Mouse (Mus musculus): ENCODE measurements around the gene Agfg2.
A peak's percentile ranks its signal among the peaks of the same experiment; 100 is the strongest.
"Not testable (repeated sequence)": the region's sequence is repeated elsewhere in the genome, so short reads cannot be mapped to it uniquely, and the experiment has no call there.

Agfg2 gene

GRCm38 (mm10) chr5:137645091-137645651 lies 39.4 kb downstream of the Agfg2 start:
- DNase-seq (ENCODE audit: low spot score): peak; percentile 57

- DNase-seq (ENCODE audit: low spot score): no peak
These were observed 40.0 kb downstream of the Agfg2 start for GRCm38 (mm10) chr5:137644484-137644883.

- DNase-seq (ENCODE audit: low spot score): no peak
These were observed 41.6 kb downstream of the Agfg2 start for GRCm38 (mm10) chr5:137642886-137643285.

- DNase-seq (ENCODE audit: low spot score): no peak
These were observed 43.5 kb downstream of the Agfg2 start, which contains the start of gene Sap25 for GRCm38 (mm10) chr5:137641054-137641453. Gene Sap25, plus strand, starts transcription at chr5:137641334.

GRCm38 (mm10) chr5:137639472-137639871 lies 45.1 kb downstream of the Agfg2 start:
- DNase-seq (ENCODE audit: low spot score): no peak

- no peak for DNase-seq (ENCODE audit: low spot score)
These were observed 51.0 kb downstream of the Agfg2 start for GRCm38 (mm10) chr5:137633397-137634084.

GRCm38 (mm10) chr5:137631591-137631990 lies 52.9 kb downstream of the Agfg2 start:
- DNase-seq (ENCODE audit: low spot score): no peak

- DNase-seq (ENCODE audit: low spot score): no peak
These were observed 53.4 kb downstream of the Agfg2 start for GRCm38 (mm10) chr5:137631171-137631570.

GRCm38 (mm10) chr5:137630602-137631001 lies 53.9 kb downstream of the Agfg2 start:
- peak; percentile 24 for DNase-seq (ENCODE audit: low spot score)

GRCm38 (mm10) chr5:137629906-137630545 lies 54.5 kb downstream of the Agfg2 start:
- no peak for DNase-seq (ENCODE audit: low spot score)

GRCm38 (mm10) chr5:137629306-137629721 lies 55.2 kb downstream of the Agfg2 start:
- DNase-seq (ENCODE audit: low spot score): peak; percentile 85

- DNase-seq (ENCODE audit: low spot score): peak; percentile 99
These were observed 55.8 kb downstream of the Agfg2 start, which contains the start of the genes Fbxo24, Lrch4 and Gm20605 for GRCm38 (mm10) chr5:137628498-137629305. Gene Fbxo24, minus strand, starts transcription at chr5:137629002. Gene Lrch4, plus strand, starts transcription at chr5:137629121. Gene Gm20605, plus strand, starts transcription at chr5:137629175.

GRCm38 (mm10) chr5:137627991-137628390 lies 56.5 kb downstream of the Agfg2 start:
- no peak for DNase-seq (ENCODE audit: low spot score)

- DNase-seq (ENCODE audit: low spot score): no peak
These were observed 60.5 kb downstream of the Agfg2 start for GRCm38 (mm10) chr5:137623937-137624530.

- DNase-seq (ENCODE audit: low spot score): no peak
These were observed 69.2 kb downstream of the Agfg2 start for GRCm38 (mm10) chr5:137615347-137615746.

GRCm38 (mm10) chr5:137614921-137615320 lies 69.6 kb downstream of the Agfg2 start:
- not testable (repeated sequence) for DNase-seq (ENCODE audit: low spot score)

GRCm38 (mm10) chr5:137613550-137613949 lies 71.0 kb downstream of the Agfg2 start, which contains the start of gene Pcolce:
Gene Pcolce, minus strand, starts transcription at chr5:137613784.
- DNase-seq (ENCODE audit: low spot score): no peak

GRCm38 (mm10) chr5:137613076-137613475 lies 71.5 kb downstream of the Agfg2 start:
- no peak for DNase-seq (ENCODE audit: low spot score)

GRCm38 (mm10) chr5:137611245-137611602 lies 73.3 kb downstream of the Agfg2 start:
- peak; percentile 82 for DNase-seq (ENCODE audit: low spot score)

- peak; percentile 89 for DNase-seq (ENCODE audit: low spot score)
These were observed 73.8 kb downstream of the Agfg2 start for GRCm38 (mm10) chr5:137610548-137611244.

GRCm38 (mm10) chr5:137610056-137610455 lies 74.5 kb downstream of the Agfg2 start:
- DNase-seq (ENCODE audit: low spot score): no peak

Data from embryo, embryonic 10 days (tissue).